Mouse (Mus musculus) megakaryocyte, embryonic 14.5 days (primary cell): Measurements from ENCODE around the gene Rps11.

Source experiments
- FLI1 ChIP-seq: IDR thresholded peaks from 2 replicates; pipeline ENCODE4 v1.6.1; 2012; ENCODE audit warnings: low read length, inconsistent platforms, mixed read lengths
- GATA1 ChIP-seq: IDR thresholded peaks from 3 replicates; pipeline ENCODE4 v1.6.1; 2012; ENCODE audit warnings: mixed read lengths, low read length, inconsistent platforms, borderline replicate concordance

- TF ChIP-seq GATA1, result no peak
- TF ChIP-seq FLI1, result no peak
Observed at GRCm38 (mm10) chr7:45154993-45155514, 30.8 kb upstream of the Rps11 start.
